Mouse (Mus musculus): ENCODE results near the gene Defb29. TPM values are rescaled to one million over a fixed set of nuclear protein-coding genes. Genes with fewer than 3 reads are reported as not detected.

Gene Defb29
- polyA plus RNA-seq, 1 experiment from 2014 or later = not detected

DNA sequence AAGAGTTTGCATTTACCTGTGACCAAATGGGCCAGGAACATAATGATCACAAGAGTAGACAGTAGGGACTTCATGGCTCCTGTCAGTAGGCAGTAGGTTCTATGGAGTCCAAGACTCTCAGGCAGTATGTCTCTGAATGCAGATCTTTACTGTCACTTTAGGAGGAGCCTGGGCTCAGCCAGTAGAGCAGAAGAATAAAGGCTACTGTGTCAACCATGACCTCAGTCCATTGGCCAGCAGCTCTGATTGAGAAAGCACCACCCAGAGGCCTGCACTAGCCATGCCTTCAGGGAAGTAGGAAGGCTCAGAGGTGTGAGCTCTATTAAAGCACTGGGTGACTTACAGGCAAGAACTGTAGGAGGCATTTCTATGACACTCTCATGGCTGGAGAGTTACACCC lies 49.9 kb downstream of the Defb29 start, which contains the start of gene Defb22:
Defb22 (minus strand) TSS at position 101 of the 400 bp plus-strand sequence.
- Histone ChIP-seq H3K4me2 (ENCODE audit: low read length) (no peak within 1 kb of the TSS), H3K4me3 (replicated peaks; ENCODE audit: low read depth, low read length) (no peak within 1 kb of the TSS), H3K9ac (replicated peaks; ENCODE audit: low read length) (no peak within 1 kb of the TSS), H3K9me3 (ENCODE audit: control insufficient read depth, low read length) (no peaks in the 10 kb centered on the region), H3K36me3 (ENCODE audit: control insufficient read depth, insufficient read depth, low read length) (no peaks in the 10 kb centered on the region), H3K27me3 (ENCODE audit: control insufficient read depth, insufficient read depth, low read length) (no peaks in the 10 kb centered on the region), H3K4me1 (ENCODE audit: control insufficient read depth, insufficient read depth, low read length) (no peaks in the 10 kb centered on the region), H3K27ac (replicated peaks; ENCODE audit: low read depth, low read length) (no peak within 1 kb of the TSS)
- ATAC-seq (ENCODE audit: low FRiP score, low TSS enrichment) (no peak), DNase-seq (no peak)

Other genes starting within 250 kb of the Defb29 start
- 23.3 and 28.8 TPM in 2 replicates for gene Tbc1d20, start 246.3 kb downstream of the Defb29 start, polyA plus RNA-seq (2014; fragmentation: Nextera tagmentation; extraction: Ambion mirVana)
- 108 and 109 TPM in 2 replicates for gene Rbck1, start 207.4 kb downstream of the Defb29 start, polyA plus RNA-seq (2014; fragmentation: Nextera tagmentation; extraction: Ambion mirVana)
- 0.62 and 1.2 TPM in 2 replicates for gene Trib3, start 196.1 kb downstream of the Defb29 start, polyA plus RNA-seq (2014; fragmentation: Nextera tagmentation; extraction: Ambion mirVana)
- 40.1 and 49.0 TPM in 2 replicates for gene Nrsn2, start 163.5 kb downstream of the Defb29 start, polyA plus RNA-seq (2014; fragmentation: Nextera tagmentation; extraction: Ambion mirVana)
- gene Sox12, start 142.0 kb downstream of the Defb29 start, polyA plus RNA-seq (2014; fragmentation: Nextera tagmentation; extraction: Ambion mirVana) = 21.9 and 25.4 TPM in 2 replicates
- 18.0 and 19.3 TPM in 2 replicates for gene Zcchc3, start 125.1 kb downstream of the Defb29 start, polyA plus RNA-seq (2014; fragmentation: Nextera tagmentation; extraction: Ambion mirVana)
- gene 6820408C15Rik, start 124.5 kb downstream of the Defb29 start, polyA plus RNA-seq (2014; fragmentation: Nextera tagmentation; extraction: Ambion mirVana) = 1.0 and 1.1 TPM in 2 replicates
- gene Defb23, start 75.5 kb downstream of the Defb29 start, polyA plus RNA-seq (2014; fragmentation: Nextera tagmentation; extraction: Ambion mirVana) = not detected in 2 replicates
- not detected in 2 replicates for gene Defb20, start 63.0 kb downstream of the Defb29 start, polyA plus RNA-seq (2014; fragmentation: Nextera tagmentation; extraction: Ambion mirVana)
- not detected in 2 replicates for gene Defb22, start 50.0 kb downstream of the Defb29 start, polyA plus RNA-seq (2014; fragmentation: Nextera tagmentation; extraction: Ambion mirVana)
- not detected in 2 replicates for gene Defb26, start 28.4 kb downstream of the Defb29 start, polyA plus RNA-seq (2014; fragmentation: Nextera tagmentation; extraction: Ambion mirVana)
- not detected in 2 replicates for gene Defb28, start 21.8 kb downstream of the Defb29 start, polyA plus RNA-seq (2014; fragmentation: Nextera tagmentation; extraction: Ambion mirVana)
- not detected in 2 replicates for gene Gm17416, start 29.2 kb upstream of the Defb29 start, polyA plus RNA-seq (2014; fragmentation: Nextera tagmentation; extraction: Ambion mirVana)
- gene Defb21, start 32.6 kb upstream of the Defb29 start, polyA plus RNA-seq (2014; fragmentation: Nextera tagmentation; extraction: Ambion mirVana) = not detected in 2 replicates
- gene Defb19, start 40.2 kb upstream of the Defb29 start, polyA plus RNA-seq (2014; fragmentation: Nextera tagmentation; extraction: Ambion mirVana) = not detected in 2 replicates
- not detected in 2 replicates for gene Defb45, start 59.3 kb upstream of the Defb29 start, polyA plus RNA-seq (2014; fragmentation: Nextera tagmentation; extraction: Ambion mirVana)
- gene Defb36, start 64.2 kb upstream of the Defb29 start, polyA plus RNA-seq (2014; fragmentation: Nextera tagmentation; extraction: Ambion mirVana) = not detected in 2 replicates
- not detected in 2 replicates for gene Defb25, start 83.0 kb upstream of the Defb29 start, polyA plus RNA-seq (2014; fragmentation: Nextera tagmentation; extraction: Ambion mirVana)
- 0.12 and 0.27 TPM in 2 replicates for gene Rem1, start 86.9 kb upstream of the Defb29 start, polyA plus RNA-seq (2014; fragmentation: Nextera tagmentation; extraction: Ambion mirVana)
- gene H13, start 129.4 kb upstream of the Defb29 start, polyA plus RNA-seq (2014; fragmentation: Nextera tagmentation; extraction: Ambion mirVana) = 177 and 184 TPM in 2 replicates
- 39.9 and 41.4 TPM in 2 replicates for gene Mcts2, start 146.9 kb upstream of the Defb29 start, polyA plus RNA-seq (2014; fragmentation: Nextera tagmentation; extraction: Ambion mirVana)
- 33.5 and 38.8 TPM in 2 replicates for gene Id1, start 196.2 kb upstream of the Defb29 start, polyA plus RNA-seq (2014; fragmentation: Nextera tagmentation; extraction: Ambion mirVana)
- 5.4 and 5.6 TPM in 2 replicates for gene Cox4i2, start 214.1 kb upstream of the Defb29 start, polyA plus RNA-seq (2014; fragmentation: Nextera tagmentation; extraction: Ambion mirVana)

Measured in midbrain, embryonic 14.5 days (tissue).